Mouse (Mus musculus) kidney, postnatal 25 days (tissue): ENCODE data around the gene Tomm70a.

Experiments used
- DNase-seq, 2 experiments: peaks; one replicate each; pipeline ENCODE4 v3.0.0; 2021; ENCODE audit warnings: mixed read lengths in 2 of 2

Gene Tomm70a

GRCm38 (mm10) chr16:57120913-57121815 is at the start of gene Tomm70a:
Gene Tomm70a, plus strand, starts transcription at chr16:57121703.
- DNase-seq, result peak; percentile 94 to 97

DNA sequence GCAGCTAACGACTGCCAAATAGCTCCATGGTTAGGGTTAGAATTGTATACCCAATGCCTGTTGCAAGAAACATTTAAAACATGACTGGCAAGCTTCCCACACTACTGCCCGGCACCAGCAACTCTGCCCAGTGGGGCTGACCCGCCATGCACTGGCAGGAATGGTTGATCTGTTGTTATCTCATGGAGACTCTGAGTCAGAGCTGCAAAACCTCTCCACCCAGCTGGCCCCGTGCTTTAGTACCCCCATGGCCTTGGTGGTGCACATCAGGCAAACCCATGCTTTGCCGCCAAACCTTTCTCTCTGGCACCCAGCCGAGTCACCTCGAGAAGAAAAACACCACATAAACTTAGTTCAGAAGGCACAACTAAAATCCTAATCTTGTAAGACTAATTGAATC is 45.5 kb upstream of the Tomm70a start:
- DNase-seq, result no peak

DNA sequence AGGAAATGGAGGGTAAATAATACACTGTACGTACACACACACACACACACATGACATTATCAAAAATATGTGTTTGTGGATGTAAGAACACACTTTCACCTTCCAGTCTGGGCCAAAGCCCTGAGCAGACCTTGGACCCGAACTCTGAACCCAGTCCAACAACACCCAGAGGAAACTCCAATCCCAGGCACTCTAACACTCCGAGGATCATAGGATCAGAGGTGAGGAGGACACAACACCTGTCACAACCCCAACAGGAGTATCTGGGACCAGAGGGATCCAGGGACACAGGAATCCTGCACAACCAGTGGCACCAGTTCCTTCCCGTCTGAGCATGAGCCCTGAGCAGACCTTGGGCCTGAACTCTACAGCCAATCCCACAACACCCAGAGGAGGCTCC is 41.9 kb upstream of the Tomm70a start:
- DNase-seq, result no peak

DNA sequence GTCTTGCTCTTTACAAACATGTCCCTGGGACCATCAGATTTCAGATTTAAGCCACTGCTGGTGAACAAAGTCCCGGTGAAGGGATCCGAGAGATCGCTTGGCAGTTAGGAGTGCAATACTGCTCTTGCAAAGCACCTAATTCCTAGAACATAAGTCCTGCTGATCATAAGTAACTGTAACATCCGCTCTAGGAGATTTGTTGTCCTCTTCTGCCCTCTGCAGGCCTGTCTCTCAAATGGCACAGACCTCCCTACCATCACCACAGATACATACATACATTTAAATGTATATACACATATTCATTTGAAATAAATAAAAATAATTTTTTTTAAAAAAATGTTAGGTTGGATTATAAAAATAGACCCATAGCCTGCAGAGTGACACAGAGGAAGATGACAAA is 29.0 kb upstream of the Tomm70a start:
- DNase-seq, result peak; percentile 41 to 46

- DNase-seq, result no peak
Measured at GRCm38 (mm10) chr16:57092911-57093605, 28.4 kb upstream of the Tomm70a start.

GRCm38 (mm10) chr16:57098468-57099144 is 22.9 kb upstream of the Tomm70a start:
- peak; percentile 31 to 68 for DNase-seq

- DNase-seq, result no peak
Measured at GRCm38 (mm10) chr16:57099572-57100237, 21.8 kb upstream of the Tomm70a start.

DNA sequence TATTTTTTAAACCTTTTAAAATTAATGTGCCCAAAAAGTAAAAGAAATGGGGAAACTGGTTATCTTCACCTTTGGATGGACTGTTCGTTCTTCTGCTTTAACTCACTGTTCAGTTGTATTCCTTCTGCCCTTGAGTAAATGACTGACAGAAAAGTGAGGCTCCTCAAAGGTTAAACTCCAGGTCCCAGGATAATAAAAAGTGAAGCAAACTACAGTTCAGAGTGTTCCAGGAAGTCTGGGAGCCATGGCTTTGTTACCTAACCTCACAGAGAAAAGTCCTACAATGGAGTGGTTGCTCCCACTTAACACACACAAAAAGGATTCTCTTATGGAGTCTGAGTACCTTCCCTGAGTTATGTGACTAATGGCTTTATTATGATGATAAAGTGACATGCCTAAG is 20.3 kb upstream of the Tomm70a start:
- DNase-seq, result peak in 1 of 2 experiments; percentile 9

DNA sequence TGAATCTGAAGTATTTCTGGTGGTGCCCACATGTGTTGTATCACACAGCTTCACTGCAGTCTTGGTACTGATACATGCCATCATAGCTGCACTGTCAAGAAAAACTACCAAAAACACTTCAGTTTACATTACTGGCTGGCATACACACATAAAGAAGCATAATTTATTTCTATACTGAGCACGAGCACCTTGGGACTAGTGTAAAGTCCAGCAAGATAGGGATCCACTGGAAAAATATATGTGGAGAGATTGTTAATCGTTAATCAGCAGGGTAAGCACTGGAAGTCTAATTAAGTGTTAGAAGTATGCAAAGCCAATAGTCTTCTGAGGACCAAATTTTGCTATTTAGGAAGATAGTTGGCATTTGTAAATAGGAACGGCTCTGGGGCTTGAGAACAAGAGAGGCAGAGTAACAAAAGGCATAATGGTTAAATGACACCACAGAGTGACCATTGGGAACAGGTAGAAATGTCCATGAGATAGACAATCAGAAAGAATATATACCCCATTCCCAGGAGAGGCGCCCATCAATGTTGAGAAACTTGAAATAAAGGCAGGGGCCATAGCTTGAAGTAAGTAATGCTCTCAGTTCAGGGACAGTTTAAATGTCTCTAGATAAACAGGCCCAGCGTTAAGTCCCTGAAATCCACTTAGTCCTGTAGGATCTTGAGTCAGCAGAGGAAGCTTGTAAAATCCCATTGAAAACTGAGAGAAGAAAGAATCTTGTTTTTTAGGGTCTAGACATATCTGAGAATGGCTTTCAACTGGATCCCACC is 15.1 kb upstream of the Tomm70a start:
- no peak for DNase-seq

- peak in 1 of 2 experiments; percentile 25 for DNase-seq
Measured at GRCm38 (mm10) chr16:57116066-57116465, 5.4 kb upstream of the Tomm70a start.

- no peak for DNase-seq
Measured at GRCm38 (mm10) chr16:57117562-57117961, 3.9 kb upstream of the Tomm70a start.

- no peak for DNase-seq
Measured at GRCm38 (mm10) chr16:57121816-57122415, 413 bp downstream of the Tomm70a start.

- no peak for DNase-seq
Measured at GRCm38 (mm10) chr16:57122682-57123445, 1.4 kb downstream of the Tomm70a start.

DNA sequence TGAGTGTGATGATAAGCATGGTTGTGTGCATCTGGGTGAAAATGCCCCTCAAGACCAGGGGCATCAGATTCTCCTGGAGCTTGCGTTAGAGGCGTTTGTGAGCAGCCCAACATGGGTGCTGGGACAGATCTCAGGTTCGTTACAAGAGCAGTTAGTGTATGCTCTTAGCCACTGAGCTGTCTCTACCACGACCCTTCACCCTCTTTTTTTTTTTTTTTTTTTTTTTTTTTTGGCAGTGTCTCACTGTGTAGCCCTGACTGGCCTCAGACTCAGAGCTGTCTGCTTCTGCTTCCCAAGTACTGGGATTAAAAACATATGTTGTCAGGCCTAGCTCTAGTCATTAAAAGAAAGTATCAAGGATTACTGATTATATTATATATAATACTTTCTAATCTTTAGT is 4.8 kb downstream of the Tomm70a start:
- no peak for DNase-seq

DNA sequence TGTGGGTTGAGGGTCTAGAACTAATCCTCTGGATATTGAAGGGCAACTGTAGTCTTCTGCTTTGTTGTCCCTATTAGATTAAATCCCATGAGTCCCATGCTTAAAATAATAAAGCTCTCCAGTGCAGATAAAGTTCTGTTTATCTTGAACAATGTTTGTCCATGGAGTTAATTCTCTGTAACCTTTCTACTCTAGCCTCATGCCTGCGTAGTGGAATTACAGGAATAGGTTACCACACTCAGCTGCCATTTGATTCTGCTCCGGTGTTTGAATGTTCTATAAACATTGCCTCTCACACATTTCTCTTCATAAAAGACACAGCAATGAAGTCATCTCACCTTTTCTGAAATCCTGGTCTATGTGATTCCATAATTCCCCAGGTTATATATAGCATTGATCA is 6.3 kb downstream of the Tomm70a start:
- no peak for DNase-seq

DNA sequence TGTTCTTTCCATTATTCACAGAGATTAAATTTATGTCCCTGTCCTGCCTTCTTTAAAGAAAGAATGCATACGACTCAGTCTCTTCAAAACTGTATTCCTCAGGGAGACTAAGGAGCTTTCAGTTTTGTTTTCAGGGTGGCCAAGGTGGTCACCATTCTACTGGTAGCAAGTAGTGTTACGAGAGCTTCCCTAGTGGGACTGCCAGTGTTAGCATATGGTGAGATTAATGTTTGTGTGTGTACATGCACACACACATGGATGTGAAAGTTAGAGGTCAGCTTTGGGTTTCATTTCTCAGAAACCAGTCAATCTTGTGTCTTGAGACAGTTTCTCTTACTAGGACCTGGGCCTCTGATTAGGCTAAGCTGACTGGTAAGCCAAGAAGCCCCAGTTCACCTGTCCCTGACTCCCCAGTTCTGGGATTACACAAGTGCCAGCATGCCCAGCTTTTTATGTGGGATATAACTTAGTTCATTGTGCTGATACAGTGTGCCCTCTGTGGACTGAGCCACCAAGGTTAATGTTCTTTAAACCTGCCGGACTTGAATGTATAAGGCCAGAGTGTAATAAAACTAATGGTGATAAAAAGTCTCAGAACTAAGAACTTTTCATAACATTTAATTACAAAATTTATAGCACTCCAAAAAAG is 9.4 kb downstream of the Tomm70a start:
- peak in 1 of 2 experiments; percentile 36 for DNase-seq

DNA sequence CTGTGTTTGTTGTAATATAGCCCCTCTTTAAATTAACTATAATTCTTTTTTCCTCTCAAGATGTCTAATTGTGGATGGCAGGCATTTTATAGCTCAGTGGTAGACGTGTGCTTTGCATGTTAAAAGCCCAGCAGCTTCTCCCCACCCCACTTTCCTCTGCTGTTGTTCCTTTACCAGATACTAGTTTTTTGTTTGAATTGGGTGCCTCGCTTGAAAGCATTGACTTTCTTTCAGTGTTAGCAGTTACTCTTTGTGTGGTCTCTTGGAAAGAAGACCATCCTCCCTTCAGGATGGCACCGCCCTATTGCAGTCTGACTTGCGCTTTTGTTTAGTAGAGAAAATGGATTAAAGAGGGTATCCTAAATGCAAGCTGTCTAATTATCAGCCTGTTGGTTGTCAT is 10.0 kb downstream of the Tomm70a start:
- DNase-seq, result no peak

- no peak for DNase-seq
Measured at GRCm38 (mm10) chr16:57132326-57132725, 10.8 kb downstream of the Tomm70a start.

- DNase-seq, result no peak
Measured at GRCm38 (mm10) chr16:57133611-57134010, 12.1 kb downstream of the Tomm70a start.

DNA sequence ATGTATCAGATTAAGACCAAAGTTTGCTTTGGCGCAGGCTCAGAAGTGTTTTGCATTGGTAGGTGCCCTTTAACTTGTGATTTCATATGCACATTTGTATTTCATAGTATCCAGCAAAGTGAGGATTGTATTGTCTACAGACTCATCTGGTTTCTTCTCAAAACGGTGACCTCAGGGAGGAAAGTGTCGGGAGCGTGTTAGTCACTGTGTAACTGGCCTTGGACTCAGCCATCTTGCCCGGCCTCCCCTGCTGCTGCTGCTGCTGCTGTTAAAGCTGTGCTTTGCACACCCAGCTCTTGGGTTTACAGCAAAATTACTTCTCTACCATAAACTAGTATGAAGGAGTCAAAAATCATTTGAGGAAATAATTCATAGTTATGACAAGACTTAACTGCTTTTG is 23.2 kb downstream of the Tomm70a start:
- DNase-seq, result peak; percentile 38 to 43
